Mouse (Mus musculus) left cerebral cortex, adult 9 months (tissue): Measurements from ENCODE around the gene Ddx23.

Source experiments
- DNase-seq, 2 experiments: peaks; one replicate each; pipeline ENCODE4 v3.0.0; 2022; ENCODE audit warnings: low spot score in 2 of 2

Ddx23 gene

DNA sequence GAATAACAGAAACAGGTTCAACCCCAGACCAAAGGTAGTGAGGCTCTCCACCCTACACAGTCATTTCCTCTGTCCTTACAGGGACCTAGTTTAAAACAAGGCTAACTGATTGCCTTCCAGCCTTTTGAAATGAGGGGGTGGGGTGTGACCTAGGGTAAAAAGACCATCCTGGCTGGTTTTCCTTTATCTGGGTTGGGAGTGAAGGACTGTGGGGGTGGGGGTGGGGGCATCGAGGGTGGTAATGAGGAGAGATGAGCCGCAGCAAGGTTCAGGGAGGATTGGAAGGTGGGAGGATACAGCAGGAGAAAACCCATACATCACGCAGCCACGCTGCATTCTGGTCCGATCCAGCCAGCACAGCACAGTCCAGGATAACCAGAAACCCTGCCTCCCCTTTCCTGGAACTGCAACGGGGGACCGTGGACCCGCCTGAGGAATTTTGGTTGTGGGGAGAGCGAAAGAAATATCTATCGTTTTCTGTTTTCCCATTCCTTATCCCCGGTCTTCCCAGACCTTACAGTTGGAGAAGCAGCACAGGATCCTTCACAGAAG, 12.4 kb upstream of the Ddx23 start:
- DNase-seq, result no peak

GRCm38 (mm10) chr15:98674284-98674993, 11.7 kb upstream of the Ddx23 start:
- DNase-seq, result no peak

DNA sequence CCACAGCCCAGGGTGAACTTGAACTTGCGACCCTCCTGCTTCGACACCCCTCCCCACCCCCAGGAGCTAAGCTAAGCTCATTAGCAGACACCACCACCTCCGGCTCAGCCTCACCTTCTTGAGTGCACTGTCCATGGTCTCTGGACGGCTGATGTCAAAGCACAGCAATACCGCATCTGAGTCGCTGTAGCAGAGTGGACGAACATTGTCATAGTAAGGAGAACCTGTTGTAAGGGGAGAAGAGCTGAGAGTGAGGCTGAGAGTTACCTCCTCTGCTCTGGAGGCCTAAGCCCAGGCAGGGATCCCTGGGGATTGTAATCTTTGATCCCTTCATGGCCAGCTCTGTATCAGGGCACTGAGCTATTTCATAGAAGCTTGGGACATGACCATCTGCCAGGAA, 11.0 kb upstream of the Ddx23 start:
- DNase-seq, result no peak

DNA sequence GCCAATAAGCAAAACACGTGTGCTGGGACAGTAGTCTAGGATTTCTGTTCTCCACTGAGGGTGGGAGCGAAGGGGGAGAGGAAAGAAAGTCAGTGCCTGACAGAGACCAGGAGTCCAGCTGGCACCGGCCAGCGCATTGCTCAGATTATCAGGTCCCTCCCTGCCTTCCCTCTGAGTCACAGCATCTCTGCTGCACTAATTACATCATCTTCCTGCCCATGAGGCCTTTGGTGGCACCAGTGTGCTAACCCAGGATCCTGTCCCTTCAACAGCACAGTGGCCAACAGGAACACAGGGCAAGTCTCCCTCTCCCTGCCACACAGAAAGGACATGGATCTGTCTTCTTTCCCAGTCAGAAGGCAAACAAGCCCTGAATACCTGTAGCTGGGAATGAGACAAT, 9.9 kb upstream of the Ddx23 start:
- DNase-seq, result no peak

GRCm38 (mm10) chr15:98664042-98664907, 1.6 kb upstream of the Ddx23 start:
- no peak for DNase-seq

- DNase-seq, result no peak
These were observed 512 bp downstream of the Ddx23 start for GRCm38 (mm10) chr15:98662198-98662566.

DNA sequence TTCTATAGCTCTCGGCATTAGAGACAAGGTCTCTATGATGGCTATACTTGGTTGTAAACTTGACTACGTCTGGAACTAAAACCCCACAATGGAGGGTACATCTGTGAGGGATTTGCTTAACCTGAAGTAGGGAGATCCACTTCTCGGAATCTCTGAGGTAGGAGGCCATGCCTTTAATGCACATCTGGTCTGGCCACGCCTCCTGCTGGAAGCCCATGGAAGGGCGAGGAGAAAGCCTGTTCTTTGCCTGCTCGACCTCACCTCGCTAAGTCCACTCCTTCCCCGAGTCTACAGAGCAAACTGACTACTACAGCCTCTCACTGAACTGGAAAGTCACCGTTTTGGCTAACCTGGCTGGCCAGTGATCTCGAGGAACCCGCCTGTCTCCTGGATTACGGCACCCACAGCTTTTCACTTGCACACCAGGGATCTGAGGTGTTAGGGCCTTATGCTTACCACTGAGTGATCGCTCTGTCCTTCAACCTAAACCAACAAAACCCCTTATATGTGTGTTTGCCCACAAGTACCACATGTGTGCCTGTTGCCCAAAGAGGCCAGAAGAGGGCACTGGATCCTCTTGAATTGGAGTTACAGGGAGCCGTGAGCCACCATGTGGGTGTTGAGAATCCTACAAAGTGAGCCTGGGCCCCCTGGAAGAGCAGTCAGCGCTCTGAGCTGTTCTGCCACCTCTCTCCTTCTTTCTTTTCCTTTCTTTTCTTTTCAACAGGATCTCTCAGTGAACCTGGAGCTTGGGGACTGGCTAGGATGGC, 5.5 kb downstream of the Ddx23 start:
- DNase-seq, result no peak

DNA sequence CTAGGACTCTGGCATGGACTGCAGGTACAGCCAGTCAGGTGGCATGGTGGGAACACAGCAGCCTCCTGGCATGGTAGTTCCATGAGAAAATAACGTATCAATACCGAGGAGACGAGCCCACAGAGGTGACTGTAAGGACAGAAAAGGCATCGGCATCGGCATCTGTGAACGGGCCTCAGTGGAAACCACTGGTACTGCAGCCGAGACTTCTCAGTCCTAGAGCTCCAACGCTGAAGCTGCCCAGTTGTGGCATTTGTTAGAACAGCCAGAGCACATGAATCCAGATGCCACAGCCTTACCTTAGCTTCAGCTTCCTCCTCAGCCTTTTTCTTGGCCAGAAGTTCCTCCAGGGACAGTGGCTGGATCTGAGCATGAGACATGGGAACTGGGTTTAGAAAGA, 10.5 kb downstream of the Ddx23 start:
- no peak for DNase-seq

DNA sequence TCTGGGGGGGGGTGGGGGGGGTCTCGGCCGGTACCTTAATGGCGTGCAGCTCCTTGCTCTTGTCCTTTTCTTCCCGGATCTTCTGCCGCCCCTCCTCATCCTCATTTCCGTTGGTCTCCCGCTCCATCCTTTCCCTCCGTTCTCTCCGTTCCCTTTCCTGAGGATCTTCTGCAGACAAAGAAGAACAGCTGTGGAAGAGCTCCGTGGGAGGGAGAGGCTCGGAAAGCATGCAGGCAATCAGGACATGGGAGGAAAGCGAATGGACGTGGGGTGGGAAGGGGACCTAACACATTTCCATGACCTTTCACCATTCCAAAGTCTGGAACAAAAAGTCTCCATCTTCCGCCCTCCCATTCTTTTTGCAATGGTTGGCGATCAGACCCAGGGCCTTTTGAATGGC, 11.3 kb downstream of the Ddx23 start:
- DNase-seq, result no peak

DNA sequence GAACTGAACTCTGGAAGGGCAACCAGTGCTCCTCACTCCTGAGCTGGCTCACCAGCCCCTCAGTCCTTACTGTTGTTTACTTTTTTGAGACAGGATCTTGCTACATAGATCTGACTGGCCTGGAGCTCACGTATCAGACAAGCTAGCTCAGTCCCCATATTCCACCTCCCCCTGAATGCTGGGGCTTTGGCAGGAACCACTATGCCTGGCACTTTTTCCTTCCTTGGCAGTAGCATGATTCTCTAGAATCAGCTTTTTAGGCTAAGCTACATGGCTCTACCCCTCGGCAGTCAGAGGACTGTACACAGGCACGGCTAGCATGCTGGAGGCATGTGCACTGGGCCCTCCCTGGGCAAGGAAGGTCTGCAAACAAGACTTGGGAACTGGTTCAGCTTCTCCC, 14.6 kb downstream of the Ddx23 start:
- DNase-seq, result no peak

DNA sequence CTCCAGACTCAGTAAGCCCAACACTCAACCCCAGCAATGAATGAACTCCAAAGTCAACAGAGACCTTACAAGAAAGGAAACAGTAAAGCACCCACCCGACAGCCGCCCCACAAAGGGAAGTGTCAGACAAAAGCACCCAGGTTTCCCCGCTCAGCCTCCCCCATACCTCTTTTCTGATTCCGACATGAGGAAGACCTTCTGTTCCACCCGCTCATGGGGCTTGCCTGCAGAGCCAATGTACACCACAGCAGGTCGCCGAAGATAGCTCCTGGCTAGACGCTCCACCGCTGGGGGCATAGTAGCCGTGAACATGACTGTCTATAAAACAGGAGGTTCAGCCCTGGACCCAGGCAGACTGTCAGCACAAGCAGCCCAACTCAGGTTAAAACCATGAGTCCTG, 15.4 kb downstream of the Ddx23 start:
- no peak for DNase-seq

DNA sequence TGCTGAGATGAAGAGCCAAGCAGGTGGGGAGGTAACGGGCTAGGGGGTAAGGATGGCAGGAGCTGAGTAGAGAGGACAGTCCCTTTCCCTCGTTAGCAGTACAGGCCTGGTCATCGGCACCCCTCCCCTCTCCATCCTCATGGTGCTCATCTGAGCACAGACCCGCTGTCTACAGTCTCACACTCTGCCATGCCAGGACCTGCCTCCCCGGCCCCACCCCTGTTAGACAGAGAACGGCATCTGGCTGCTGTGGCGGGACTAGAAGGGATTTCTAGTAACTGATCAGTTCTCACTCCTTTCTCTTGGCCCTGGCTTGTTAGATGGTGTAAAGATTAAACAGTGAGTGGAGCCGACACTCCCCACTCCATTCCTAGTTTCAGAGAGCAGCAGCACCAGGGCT, 16.0 kb downstream of the Ddx23 start:
- DNase-seq, result no peak

- DNase-seq, result no peak
These were observed 17.4 kb downstream of the Ddx23 start for GRCm38 (mm10) chr15:98645057-98646026.

DNA sequence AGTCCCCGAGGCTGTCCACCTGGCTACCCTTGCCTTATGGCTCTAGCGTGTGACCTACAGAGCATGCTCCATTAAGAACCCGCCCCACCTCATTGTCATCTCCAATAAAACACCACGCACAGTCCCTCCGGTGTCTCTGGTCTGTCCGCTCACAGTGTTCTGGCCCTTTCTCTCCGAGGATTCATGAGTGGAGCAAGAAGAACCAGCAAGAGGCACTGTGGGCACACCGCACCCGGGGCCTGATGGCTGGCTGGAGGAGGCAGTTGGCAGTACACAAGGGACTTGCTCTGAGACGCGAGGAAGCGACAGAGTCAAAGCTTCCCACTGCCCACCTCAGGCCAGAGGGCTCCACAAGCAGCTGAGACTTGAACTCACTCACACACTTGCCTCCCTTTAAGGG, 18.3 kb downstream of the Ddx23 start:
- no peak for DNase-seq

DNA sequence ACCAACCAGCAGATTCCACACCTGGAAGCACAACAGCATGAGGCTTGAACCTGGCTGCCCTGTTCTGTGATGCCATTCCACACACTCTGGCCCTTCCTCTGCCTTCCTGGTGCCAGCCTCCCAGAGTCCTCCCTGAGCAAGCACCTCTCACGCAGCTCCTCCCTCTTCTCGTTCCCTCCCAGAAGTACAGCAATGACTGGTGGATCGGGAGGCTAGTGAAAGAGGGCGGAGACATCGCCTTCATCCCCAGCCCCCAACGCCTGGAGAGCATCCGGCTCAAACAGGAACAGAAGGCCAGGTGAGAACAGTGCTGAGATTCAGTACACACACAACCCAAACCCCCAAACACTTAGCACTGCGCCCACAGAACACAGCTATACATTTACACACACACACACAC, 22.5 kb downstream of the Ddx23 start:
- no peak for DNase-seq

- DNase-seq, result no peak
These were observed 25.5 kb downstream of the Ddx23 start for GRCm38 (mm10) chr15:98637155-98637554.

DNA sequence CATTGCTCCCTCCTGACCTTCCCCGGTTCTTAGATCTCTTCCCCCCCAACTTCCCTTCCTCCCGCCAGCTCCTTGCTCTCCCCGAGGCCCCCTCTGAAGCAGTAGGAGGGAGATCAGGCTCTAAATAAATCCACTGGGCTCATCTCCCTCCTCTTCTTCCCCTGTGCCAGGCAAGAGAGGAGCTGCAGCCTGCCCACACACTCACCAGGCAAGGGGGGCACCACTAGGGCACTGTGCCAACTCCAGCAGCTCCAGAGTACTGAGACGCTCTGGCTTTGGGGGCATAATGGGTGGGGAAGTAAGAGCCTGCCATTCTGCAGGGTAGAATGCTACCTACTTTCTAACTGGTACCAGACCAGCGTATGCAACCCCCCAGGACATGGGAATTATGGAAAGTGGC, 26.2 kb downstream of the Ddx23 start:
- DNase-seq, result peak in 1 of 2 experiments; percentile 70

DNA sequence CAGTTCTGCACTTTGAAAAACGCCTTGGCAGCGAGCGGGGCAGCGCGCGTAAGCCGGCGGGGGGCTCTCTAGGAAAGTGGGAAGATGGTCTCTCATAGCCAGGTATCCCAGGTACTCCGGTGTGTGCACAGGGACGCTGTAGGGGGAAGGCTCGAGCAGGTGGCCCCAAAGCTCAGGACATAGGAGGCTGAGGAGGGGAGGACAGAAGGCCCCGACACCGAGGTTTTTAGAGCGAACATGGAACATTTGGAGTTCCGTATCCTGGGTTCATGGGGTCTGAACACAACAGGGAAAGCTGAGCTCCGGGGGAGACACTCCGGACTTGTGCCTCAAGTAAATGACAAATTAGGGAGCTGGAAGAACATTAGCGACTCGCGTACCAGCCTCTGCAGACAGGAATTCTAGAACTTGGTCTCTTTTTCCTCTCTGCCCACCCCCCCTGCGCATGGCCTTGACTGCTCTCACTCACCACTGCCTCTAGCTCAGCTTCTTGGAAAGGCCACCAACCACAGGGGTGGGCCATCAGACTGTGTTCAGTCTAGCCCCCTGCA, 27.3 kb downstream of the Ddx23 start:
- no peak for DNase-seq

DNA sequence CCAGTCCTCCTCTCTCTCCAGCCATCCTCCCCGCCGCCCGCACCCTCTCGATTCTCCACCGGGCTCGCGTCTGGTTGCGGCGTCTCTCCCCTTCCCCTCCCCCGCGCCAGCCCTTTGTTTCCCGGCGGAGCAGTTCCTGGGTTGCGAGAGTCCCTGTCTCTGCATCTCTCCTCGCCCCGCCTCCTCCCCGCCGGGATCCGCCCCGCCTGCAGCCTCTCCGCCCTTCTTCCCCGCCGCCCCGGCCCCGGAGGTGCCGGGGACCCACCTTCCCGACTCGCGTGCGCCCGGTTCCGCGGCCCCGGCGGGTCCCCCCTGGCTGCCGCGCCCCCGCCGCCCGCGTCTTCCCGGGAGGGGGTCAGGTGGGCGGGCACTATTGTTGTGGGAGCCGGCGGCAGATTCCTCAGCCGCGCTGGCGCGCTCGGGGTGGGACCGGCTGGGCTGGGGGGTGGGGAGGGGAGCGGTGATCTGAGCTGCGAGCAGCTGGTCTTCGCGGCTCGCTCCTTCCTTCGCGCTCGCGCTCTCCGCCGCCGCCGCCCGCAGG, 28.1 kb downstream of the Ddx23 start:
- DNase-seq, result peak in 1 of 2 experiments; percentile 80

DNA sequence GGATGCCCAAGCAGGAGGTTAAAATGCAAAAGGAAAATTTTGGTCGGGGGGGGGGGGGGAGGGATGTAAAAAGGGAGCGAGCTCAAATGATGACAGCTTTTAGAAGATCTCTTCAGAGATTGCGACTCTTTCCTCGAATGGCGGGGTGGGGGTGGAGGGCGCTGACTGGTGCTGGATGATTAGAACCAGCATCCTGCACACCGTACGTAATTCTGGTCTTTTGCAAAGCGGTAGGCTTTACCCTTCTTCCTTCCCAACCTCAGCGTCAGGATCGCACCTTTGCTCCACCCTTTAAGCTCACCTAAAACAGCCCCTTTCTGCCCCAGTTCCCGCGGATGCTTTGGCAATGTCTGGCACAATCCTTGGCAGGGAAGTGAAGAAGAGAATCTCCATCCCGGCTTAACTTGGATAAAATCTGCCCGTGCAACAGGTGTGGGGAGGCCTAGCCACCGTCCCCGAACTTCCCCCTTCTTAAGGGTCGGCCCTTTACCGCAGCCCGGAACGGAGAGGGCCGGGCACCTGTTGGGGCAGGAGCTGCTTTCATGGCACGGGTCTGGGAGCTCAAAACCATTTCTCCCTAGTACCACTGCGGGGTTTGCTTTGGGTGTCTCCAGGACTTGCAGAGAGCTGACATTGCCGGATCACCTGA, 28.7 kb downstream of the Ddx23 start:
- DNase-seq, result no peak
